Mouse (Mus musculus) kidney, adult 2 months (tissue): ENCODE measurements around the gene Rasal1. TPM values are rescaled to one million over a fixed set of nuclear protein-coding genes. Genes with fewer than 3 reads are reported as not detected.

Experiments used
- DNase-seq: peaks from one replicate; pipeline ENCODE4 v3.0.0; 2021
- H3K27ac ChIP-seq: fragments of 200-500 bp; 2 replicates; pipeline ENCODE4 v1.5.1; 2012; ENCODE audit warnings: low read depth, low read length, control low read depth, inconsistent platforms; ENCODE audit not compliant: insufficient read depth
- H3K27me3 ChIP-seq: fragments of 200-500 bp; replicated peaks from 2 replicates; pipeline ENCODE4 v1.6.1; 2012; ENCODE audit warnings: mild to moderate bottlenecking, moderate library complexity, low read length, inconsistent platforms; ENCODE audit not compliant: control insufficient read depth, insufficient read depth
- H3K36me3 ChIP-seq: fragments of 200-500 bp; 2 replicates; pipeline ENCODE4 v1.6.1; 2012; ENCODE audit warnings: mild to moderate bottlenecking, moderate library complexity, low read length, inconsistent platforms; ENCODE audit not compliant: control insufficient read depth, insufficient read depth
- H3K4me1 ChIP-seq: fragments of 200-500 bp; 2 replicates; pipeline ENCODE4 v1.6.1; 2011; ENCODE audit warnings: low read length; ENCODE audit not compliant: control insufficient read depth, insufficient read depth
- H3K4me3 ChIP-seq: fragments of 200-500 bp; 2 replicates; pipeline ENCODE4 v1.5.1; 2011; ENCODE audit warnings: mild to moderate bottlenecking, low read depth, low read length, control low read depth; ENCODE audit not compliant: insufficient read depth
- CTCF ChIP-seq: fragments of 200-500 bp; conservative IDR thresholded peaks from 2 replicates; pipeline ENCODE4 v1.5.1; 2011; ENCODE audit warnings: low read depth, mild to moderate bottlenecking, control low read depth, low read length, moderate library complexity, mixed read lengths; ENCODE audit not compliant: insufficient read depth, insufficient read length
- POLR2A ChIP-seq: fragments of 200-500 bp; IDR thresholded peaks from one replicate; pipeline ENCODE4 v1.6.1; 2011; ENCODE audit warnings: low read depth, low read length, control low read depth
- WGBS: fragments of 180-500 bp; shearing (Covaris S2); methylation state at CpG from one replicate; pipeline ENCODE4 v1.1.7; 2018; 5-methylcytosine and 5-hydroxymethylcytosine counted together
- polyA plus RNA-seq: library from polyadenylated mRNA; depleted of rRNA; stranded (reverse); fragments of >200 nt; gene quantifications from 2 replicates; pipeline ENCODE4 v1.2.3, GENCODE M21; 2012

Gene Rasal1
- polyA plus RNA-seq, 1 experiment: 2.3 TPM

- Histone ChIP-seq H3K4me3 (no peak overlapping the region), H3K36me3 (no peaks in the 10 kb centered on the region), H3K27ac (no peak overlapping the region), H3K27me3 (no peaks in the 10 kb centered on the region), H3K4me1 (peaks cover 5% of the 10 kb centered on the region)
- peak; percentile 91 for DNase-seq
- WGBS: under 1% methylated on average over 8 of the region's 8 CpGs
- TF ChIP-seq CTCF (peak; percentile 92), POLR2A (no peak)
Observed at GRCm38 (mm10) chr5:120605688-120606087, 42.9 kb upstream of the Rasal1 start.

DNA sequence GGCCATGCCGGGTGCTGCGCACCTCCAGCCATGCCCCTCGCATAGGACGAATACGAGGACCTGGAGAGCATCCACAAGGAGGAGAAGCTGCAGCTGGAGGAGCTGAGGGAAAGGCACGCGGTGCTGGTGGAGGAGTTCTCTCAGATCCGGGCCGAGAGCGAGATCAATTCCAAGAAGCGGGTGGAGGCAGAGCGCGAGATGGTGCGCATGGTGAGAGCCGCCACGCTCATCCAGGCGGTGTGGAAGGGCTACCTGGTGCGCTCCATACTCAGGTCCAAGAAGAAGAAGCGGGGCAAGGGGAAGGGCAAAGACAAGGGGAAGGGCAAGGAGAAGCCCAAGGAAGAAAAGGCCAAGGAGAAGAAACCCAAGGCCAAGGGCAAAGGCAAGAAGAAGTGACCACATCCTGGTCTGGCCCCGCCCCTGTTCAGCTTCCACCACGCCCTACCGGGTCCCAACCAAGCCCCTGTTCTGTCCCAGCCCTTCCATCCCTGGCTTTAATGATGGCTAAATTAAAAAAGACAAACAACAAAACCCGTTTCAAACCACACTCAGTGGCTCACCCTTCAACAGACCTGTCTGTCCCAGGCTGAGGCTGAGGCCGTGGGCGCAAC is 41.9 kb upstream of the Rasal1 start:
- Histone ChIP-seq H3K36me3 (no peaks in the 10 kb centered on the region), H3K4me1 (peaks cover 14% of the 10 kb centered on the region), H3K27ac (no peak overlapping the region), H3K4me3 (no peak overlapping the region), H3K27me3 (no peaks in the 10 kb centered on the region)
- 82% methylated on average over 25 of the region's 25 CpGs for WGBS
- DNase-seq: no peak
- no peak for TF ChIP-seq CTCF
- no peak for TF ChIP-seq POLR2A

DNA sequence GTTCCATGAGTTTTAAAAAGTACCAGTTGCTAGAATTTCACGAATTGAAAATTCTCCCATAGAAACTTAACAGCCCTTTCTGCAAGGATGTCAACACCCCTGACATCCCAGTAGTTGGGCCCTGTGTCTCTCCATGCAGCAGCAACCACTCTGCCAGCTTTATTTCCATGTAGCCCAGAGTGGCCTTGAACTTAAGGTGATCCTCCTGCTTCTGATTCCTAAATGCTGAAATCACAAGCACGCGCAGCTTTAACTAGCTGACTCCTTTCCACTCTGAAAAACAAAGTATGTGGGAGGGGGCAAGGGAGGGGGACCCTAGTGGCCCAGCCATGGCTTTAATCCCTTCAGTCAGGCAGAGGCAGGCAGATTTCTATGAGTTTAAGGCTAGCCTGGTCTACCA is 41.3 kb upstream of the Rasal1 start:
- no peaks in the 10 kb centered on the region for H3K36me3 ChIP-seq
- H3K4me3 ChIP-seq: no peak overlapping the region
- WGBS: 88% methylated on average over 3 of the region's 3 CpGs
- TF ChIP-seq CTCF (no peak), POLR2A (no peak)
- no peak for DNase-seq
- H3K27me3 ChIP-seq: no peaks in the 10 kb centered on the region
- peaks cover 14% of the 10 kb centered on the region for H3K4me1 ChIP-seq
- no peak overlapping the region for H3K27ac ChIP-seq

GRCm38 (mm10) chr5:120609246-120609775 is 39.3 kb upstream of the Rasal1 start:
- DNase-seq: no peak
- TF ChIP-seq POLR2A (no peak), CTCF (no peak)
- peaks cover 14% of the 10 kb centered on the region for H3K4me1 ChIP-seq
- H3K27ac ChIP-seq: no peak overlapping the region
- no peaks in the 10 kb centered on the region for H3K36me3 ChIP-seq
- H3K4me3 ChIP-seq: no peak overlapping the region
- H3K27me3 ChIP-seq: no peaks in the 10 kb centered on the region
- 84% methylated on average over 16 of the region's 16 CpGs for WGBS

DNA sequence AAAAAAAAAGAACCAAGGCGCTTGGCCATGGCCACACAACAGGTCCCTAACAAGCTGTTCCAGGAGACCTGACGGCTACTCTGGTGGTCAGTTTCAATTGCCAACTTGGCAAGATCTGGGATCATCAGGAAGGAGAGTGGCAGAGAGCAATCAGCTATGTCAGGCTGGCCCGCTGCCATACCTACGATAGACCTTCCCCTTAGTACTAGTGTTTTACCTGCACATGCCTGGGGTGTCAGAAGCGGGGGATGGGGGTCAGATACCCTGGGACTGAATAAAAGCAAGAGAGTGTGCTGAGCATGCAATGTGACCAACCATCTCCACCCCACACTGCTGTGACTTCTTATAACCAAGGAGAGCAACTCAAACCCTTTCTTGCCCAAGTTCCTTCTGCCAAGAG is 37.7 kb upstream of the Rasal1 start:
- no peak overlapping the region for H3K4me3 ChIP-seq
- no peak overlapping the region for H3K27ac ChIP-seq
- peak; percentile 55 for DNase-seq
- peaks cover 9% of the 10 kb centered on the region; the same call in 1 of the 2 replicates for H3K4me1 ChIP-seq
- TF ChIP-seq CTCF: no peak
- no peak for TF ChIP-seq POLR2A
- WGBS: 54% methylated on average over 5 of the region's 5 CpGs
- no peaks in the 10 kb centered on the region for H3K36me3 ChIP-seq
- no peaks in the 10 kb centered on the region for H3K27me3 ChIP-seq

GRCm38 (mm10) chr5:120611416-120611815 is 37.2 kb upstream of the Rasal1 start:
- Histone ChIP-seq H3K36me3 (no peaks in the 10 kb centered on the region), H3K4me3 (peak overlapping the region; percentile 55), H3K27ac (peak overlapping the region; percentile 26; the same call in 1 of the 2 replicates), H3K4me1 (peaks cover 9% of the 10 kb centered on the region; the same call in 1 of the 2 replicates), H3K27me3 (no peaks in the 10 kb centered on the region)
- WGBS: 36% methylated on average over 8 of the region's 8 CpGs
- TF ChIP-seq POLR2A (no peak), CTCF (no peak)
- DNase-seq: no peak

DNA sequence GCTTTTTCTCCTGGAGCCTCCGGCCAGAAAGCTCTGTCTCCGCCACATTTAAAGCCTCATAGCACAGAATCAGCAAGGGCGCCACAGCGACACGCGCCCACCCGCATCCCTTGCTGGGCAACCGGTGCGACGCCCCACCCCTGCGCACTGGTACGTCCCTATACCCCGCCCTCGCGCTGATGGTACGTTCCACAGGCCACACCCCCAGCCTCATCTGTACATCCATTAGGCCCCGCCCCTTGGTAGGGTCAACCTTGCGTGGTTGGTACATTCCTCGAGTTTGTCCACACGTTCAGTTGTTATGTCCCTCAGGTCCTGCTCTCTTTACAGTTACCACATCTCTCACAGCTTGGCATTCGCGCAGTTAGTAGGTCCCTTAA is 36.2 kb upstream of the Rasal1 start, which contains the start of the genes Rita1 and Ddx54:
Rita1 (minus strand) TSS at position 148 of the 380 bp plus-strand sequence.
Ddx54 (plus strand) TSS at position 298 of the 380 bp plus-strand sequence.
- peak within 1 kb of the TSS; percentile 97 for H3K27ac ChIP-seq
- peak; percentile 98 for DNase-seq
- peak within 1 kb of the TSS; percentile 72 for H3K4me3 ChIP-seq
- WGBS: under 1% methylated on average over 22 of the region's 22 CpGs
- H3K4me1 ChIP-seq: peaks cover 9% of the 10 kb centered on the region; the same call in 1 of the 2 replicates
- no peaks in the 10 kb centered on the region for H3K36me3 ChIP-seq
- no peaks in the 10 kb centered on the region for H3K27me3 ChIP-seq
- TF ChIP-seq CTCF: no peak
- TF ChIP-seq POLR2A: no peak
